Mouse (Mus musculus): ENCODE measurements around the gene Epha6. TPM values are rescaled to one million over a fixed set of nuclear protein-coding genes. Genes with fewer than 3 reads are reported as not detected.

The Epha6 gene
- polyA plus RNA-seq (2014; fragmentation: Nextera tagmentation; extraction: Ambion mirVana), result not detected in 2 replicates

GRCm38 (mm10) chr16:60605061-60605831, at the start of gene Epha6:
Epha6 (minus strand) TSS chr16:60605531.
- H3K9ac ChIP-seq (ENCODE audit: low read depth, low read length), result no peak within 1 kb of the TSS
- peak; percentile 30 for DNase-seq (ENCODE audit: low spot score)

GRCm38 (mm10) chr16:60651716-60652115, 46.4 kb upstream of the Epha6 start:
- ATAC-seq (replicated peaks; ENCODE audit: low FRiP score) (no peak), DNase-seq (ENCODE audit: low spot score) (no peak)
- Histone ChIP-seq H3K9ac (ENCODE audit: low read depth, low read length) (no peak overlapping the region), H3K36me3 (ENCODE audit: control insufficient read depth, insufficient read depth, low read length) (no peaks in the 10 kb centered on the region), H3K9me3 (ENCODE audit: control insufficient read depth, low read length) (no peaks in the 10 kb centered on the region), H3K27me3 (replicated peaks; ENCODE audit: control insufficient read depth, insufficient read depth, low read length) (no peaks in the 10 kb centered on the region), H3K4me1 (replicated peaks; ENCODE audit: control insufficient read depth, insufficient read depth, low read length) (no peaks in the 10 kb centered on the region), H3K4me3 (ENCODE audit: low read depth, low read length) (no peak overlapping the region), H3K27ac (ENCODE audit: low read depth, low read length) (no peak overlapping the region), H3K4me2 (no peak overlapping the region)

More at GRCm38 (mm10) chr16:60605061-60605831, at the start of gene Epha6:
- 2% methylated on average over 45 of the region's 45 CpGs for WGBS
- peaks cover 28% of the 10 kb centered on the region for H3K27me3 ChIP-seq (replicated peaks; ENCODE audit: control insufficient read depth, insufficient read depth, low read length)
- H3K4me2 ChIP-seq, result peak within 1 kb of the TSS; percentile 57
- H3K4me1 ChIP-seq (replicated peaks; ENCODE audit: control insufficient read depth, insufficient read depth, low read length), result no peaks in the 10 kb centered on the region
- peak; percentile 26 for ATAC-seq (replicated peaks; ENCODE audit: low FRiP score)
- no peak within 1 kb of the TSS for H3K27ac ChIP-seq (ENCODE audit: low read depth, low read length)
- H3K9me3 ChIP-seq (ENCODE audit: control insufficient read depth, low read length), result no peaks in the 10 kb centered on the region
- H3K36me3 ChIP-seq (ENCODE audit: control insufficient read depth, insufficient read depth, low read length), result no peaks in the 10 kb centered on the region
- peak within 1 kb of the TSS; percentile 28 for H3K4me3 ChIP-seq (ENCODE audit: low read depth, low read length)

DNA sequence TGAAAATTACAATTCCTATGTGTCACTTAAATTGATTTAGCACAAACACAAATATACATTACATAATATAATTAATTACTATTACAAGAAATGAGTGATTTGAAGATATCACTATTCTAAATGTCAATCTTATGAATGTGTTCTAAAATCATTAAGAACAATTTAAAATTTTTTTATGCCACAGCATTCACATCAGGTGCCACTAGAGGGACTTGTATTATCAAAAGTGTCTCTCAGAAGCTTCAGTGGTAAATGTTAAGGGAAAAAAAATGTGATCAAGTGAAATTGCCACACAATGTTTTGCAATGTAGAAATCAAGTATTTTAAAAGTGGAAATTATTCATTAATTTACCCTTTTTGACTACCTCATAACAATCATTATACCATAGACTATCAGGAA, 22.8 kb upstream of the Epha6 start:
- no peak for ATAC-seq (replicated peaks; ENCODE audit: low FRiP score)
- Histone ChIP-seq H3K4me2 (no peak overlapping the region), H3K9ac (ENCODE audit: low read depth, low read length) (no peak overlapping the region), H3K9me3 (ENCODE audit: control insufficient read depth, low read length) (no peaks in the 10 kb centered on the region), H3K27me3 (replicated peaks; ENCODE audit: control insufficient read depth, insufficient read depth, low read length) (no peaks in the 10 kb centered on the region), H3K4me3 (ENCODE audit: low read depth, low read length) (no peak overlapping the region), H3K4me1 (replicated peaks; ENCODE audit: control insufficient read depth, insufficient read depth, low read length) (no peaks in the 10 kb centered on the region), H3K27ac (ENCODE audit: low read depth, low read length) (no peak overlapping the region), H3K36me3 (ENCODE audit: control insufficient read depth, insufficient read depth, low read length) (no peaks in the 10 kb centered on the region)
- DNase-seq (ENCODE audit: low spot score), result no peak

DNA sequence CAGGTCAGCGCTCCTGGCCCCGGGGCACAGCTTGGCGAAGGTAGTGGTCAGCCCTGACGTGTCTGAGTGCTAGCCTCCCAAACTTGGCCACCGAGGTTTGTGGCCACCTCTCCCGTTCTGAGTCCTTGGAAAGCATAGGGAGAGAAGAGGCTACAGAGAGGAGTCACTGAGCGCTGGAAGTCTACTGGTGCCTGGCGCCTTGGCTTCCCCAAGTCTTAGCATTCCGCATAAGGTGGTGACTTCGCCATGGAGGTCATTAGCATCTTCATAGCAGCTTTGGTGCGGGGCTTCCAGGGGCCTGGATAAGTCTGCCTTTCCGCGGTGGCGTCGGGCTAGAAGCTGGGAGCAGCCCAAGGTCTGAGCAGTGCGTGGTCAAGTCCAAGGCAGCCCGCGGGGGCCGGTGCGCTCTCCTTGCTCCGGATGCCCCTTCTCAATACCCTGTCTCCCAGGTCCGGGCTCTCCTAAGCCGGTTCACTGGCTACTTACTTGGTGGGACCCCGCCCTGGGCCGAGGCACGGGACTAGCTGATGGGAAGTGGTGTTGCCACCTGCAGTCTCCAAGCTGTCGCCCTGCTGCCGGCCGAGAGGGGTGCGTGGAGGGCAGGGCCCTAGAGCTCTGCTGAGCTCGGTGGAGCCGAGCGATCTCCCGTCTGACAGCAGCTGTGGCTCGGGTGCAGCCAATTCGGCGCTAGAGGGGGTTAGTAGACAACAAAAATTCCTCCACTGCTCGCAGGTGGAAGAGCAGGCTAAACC, 677 bp upstream of the Epha6 start:
- peaks cover 28% of the 10 kb centered on the region for H3K27me3 ChIP-seq (replicated peaks; ENCODE audit: control insufficient read depth, insufficient read depth, low read length)
- no peak overlapping the region for H3K27ac ChIP-seq (ENCODE audit: low read depth, low read length)
- peak overlapping the region; percentile 28 for H3K4me3 ChIP-seq (ENCODE audit: low read depth, low read length)
- WGBS, result 1% methylated on average over 38 of the region's 38 CpGs
- H3K4me1 ChIP-seq (replicated peaks; ENCODE audit: control insufficient read depth, insufficient read depth, low read length), result no peaks in the 10 kb centered on the region
- no peaks in the 10 kb centered on the region for H3K9me3 ChIP-seq (ENCODE audit: control insufficient read depth, low read length)
- peak overlapping the region; percentile 57 for H3K4me2 ChIP-seq
- H3K9ac ChIP-seq (ENCODE audit: low read depth, low read length), result no peak overlapping the region
- DNase-seq (ENCODE audit: low spot score), result peak; percentile 39
- no peaks in the 10 kb centered on the region for H3K36me3 ChIP-seq (ENCODE audit: control insufficient read depth, insufficient read depth, low read length)
- peak; percentile 56 for ATAC-seq (replicated peaks; ENCODE audit: low FRiP score)

GRCm38 (mm10) chr16:60604613-60605012, 718 bp downstream of the Epha6 start:
- Histone ChIP-seq H3K27ac (ENCODE audit: low read depth, low read length) (no peak overlapping the region), H3K4me2 (peak overlapping the region; percentile 57), H3K4me1 (replicated peaks; ENCODE audit: control insufficient read depth, insufficient read depth, low read length) (no peaks in the 10 kb centered on the region), H3K27me3 (replicated peaks; ENCODE audit: control insufficient read depth, insufficient read depth, low read length) (peaks cover 28% of the 10 kb centered on the region), H3K36me3 (ENCODE audit: control insufficient read depth, insufficient read depth, low read length) (no peaks in the 10 kb centered on the region), H3K4me3 (ENCODE audit: low read depth, low read length) (peak overlapping the region; percentile 28), H3K9ac (ENCODE audit: low read depth, low read length) (no peak overlapping the region), H3K9me3 (ENCODE audit: control insufficient read depth, low read length) (no peaks in the 10 kb centered on the region)
- ATAC-seq (replicated peaks; ENCODE audit: low FRiP score), result 0 out of 2 replicates have a peak, but pooled peaks have one; percentile 11
- no peak for DNase-seq (ENCODE audit: low spot score)
- WGBS, result 7% methylated on average over 10 of the region's 10 CpGs

- no peak overlapping the region for H3K4me2 ChIP-seq
- no peaks in the 10 kb centered on the region for H3K9me3 ChIP-seq (ENCODE audit: control insufficient read depth, low read length)
- DNase-seq (ENCODE audit: low spot score) (no peak), ATAC-seq (replicated peaks; ENCODE audit: low FRiP score) (no peak)
- no peaks in the 10 kb centered on the region for H3K4me1 ChIP-seq (replicated peaks; ENCODE audit: control insufficient read depth, insufficient read depth, low read length)
- H3K9ac ChIP-seq (ENCODE audit: low read depth, low read length), result no peak overlapping the region
- H3K36me3 ChIP-seq (ENCODE audit: control insufficient read depth, insufficient read depth, low read length), result no peaks in the 10 kb centered on the region
- H3K4me3 ChIP-seq (ENCODE audit: low read depth, low read length), result no peak overlapping the region
- no peak overlapping the region for H3K27ac ChIP-seq (ENCODE audit: low read depth, low read length)
- no peaks in the 10 kb centered on the region for H3K27me3 ChIP-seq (replicated peaks; ENCODE audit: control insufficient read depth, insufficient read depth, low read length)
- WGBS, result 69% methylated on average over 3 of the region's 3 CpGs
These were observed 20.0 kb downstream of the Epha6 start for GRCm38 (mm10) chr16:60585322-60585721.

GRCm38 (mm10) chr16:60584695-60585094, 20.6 kb downstream of the Epha6 start:
- H3K27ac ChIP-seq (ENCODE audit: low read depth, low read length), result no peak overlapping the region
- no peaks in the 10 kb centered on the region for H3K27me3 ChIP-seq (replicated peaks; ENCODE audit: control insufficient read depth, insufficient read depth, low read length)
- WGBS, result 81% methylated on average over 7 of the region's 7 CpGs
- H3K4me3 ChIP-seq (ENCODE audit: low read depth, low read length), result no peak overlapping the region
- H3K9ac ChIP-seq (ENCODE audit: low read depth, low read length), result no peak overlapping the region
- H3K9me3 ChIP-seq (ENCODE audit: control insufficient read depth, low read length), result no peaks in the 10 kb centered on the region
- no peaks in the 10 kb centered on the region for H3K4me1 ChIP-seq (replicated peaks; ENCODE audit: control insufficient read depth, insufficient read depth, low read length)
- DNase-seq (ENCODE audit: low spot score) (no peak), ATAC-seq (replicated peaks; ENCODE audit: low FRiP score) (no peak)
- no peak overlapping the region for H3K4me2 ChIP-seq
- H3K36me3 ChIP-seq (ENCODE audit: control insufficient read depth, insufficient read depth, low read length), result no peaks in the 10 kb centered on the region

DNA sequence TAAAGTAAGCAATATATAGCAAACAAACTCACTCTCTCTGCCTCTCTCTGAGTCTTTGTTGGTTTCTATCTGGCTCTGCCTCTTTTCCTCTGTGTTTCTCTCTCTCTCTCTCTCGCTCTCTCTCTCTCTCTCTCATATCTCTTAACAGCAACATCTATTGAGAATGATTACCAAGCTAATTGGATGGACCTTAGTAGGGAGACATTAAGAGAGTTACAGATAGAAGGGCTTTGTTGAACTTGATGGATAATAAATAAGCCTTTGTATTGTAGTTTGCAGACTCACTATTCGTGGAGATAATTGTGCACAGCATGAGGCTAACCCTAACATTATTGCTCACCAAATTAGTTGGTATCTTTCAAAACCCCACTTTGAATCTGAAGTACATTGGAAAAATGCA, 34.8 kb downstream of the Epha6 start:
- 71% methylated on average over 2 of the region's 2 CpGs for WGBS
- ATAC-seq (replicated peaks; ENCODE audit: low FRiP score) (no peak), DNase-seq (ENCODE audit: low spot score) (no peak)
- Histone ChIP-seq H3K4me3 (ENCODE audit: low read depth, low read length) (no peak overlapping the region), H3K9me3 (ENCODE audit: control insufficient read depth, low read length) (no peaks in the 10 kb centered on the region), H3K27me3 (replicated peaks; ENCODE audit: control insufficient read depth, insufficient read depth, low read length) (no peaks in the 10 kb centered on the region), H3K4me1 (replicated peaks; ENCODE audit: control insufficient read depth, insufficient read depth, low read length) (no peaks in the 10 kb centered on the region), H3K4me2 (no peak overlapping the region), H3K9ac (ENCODE audit: low read depth, low read length) (no peak overlapping the region), H3K36me3 (ENCODE audit: control insufficient read depth, insufficient read depth, low read length) (no peaks in the 10 kb centered on the region), H3K27ac (ENCODE audit: low read depth, low read length) (no peak overlapping the region)
